Mouse (Mus musculus) hindbrain, embryonic 10.5 days (tissue): ENCODE data around the gene Gas2l1. TPM values are rescaled to one million over a fixed set of nuclear protein-coding genes. Genes with fewer than 3 reads are reported as not detected.

Experiments
- DNase-seq: peaks from one replicate; pipeline ENCODE4 v3.0.0-alpha.2; 2017; ENCODE audit warnings: low spot score
- H3K27ac ChIP-seq: fragments of 300-500 bp; sonication (generic); 2 replicates; pipeline ENCODE4 v1.5.1; 2016; ENCODE audit warnings: mild to moderate bottlenecking, moderate library complexity
- H3K27me3 ChIP-seq: fragments of 300-500 bp; sonication (generic); 2 replicates; pipeline ENCODE4 v1.6.1; 2016; ENCODE audit warnings: mild to moderate bottlenecking; ENCODE audit not compliant: poor library complexity, insufficient read depth, severe bottlenecking
- H3K36me3 ChIP-seq: fragments of 300-500 bp; sonication (generic); 2 replicates; pipeline ENCODE4 v1.6.1; 2016; ENCODE audit warnings: mild to moderate bottlenecking, moderate library complexity
- H3K4me1 ChIP-seq: fragments of 300-500 bp; sonication (generic); replicated peaks from 2 replicates; pipeline ENCODE4 v1.6.1; 2016; ENCODE audit warnings: mild to moderate bottlenecking
- H3K4me3 ChIP-seq: fragments of 300-500 bp; sonication (generic); 2 replicates; pipeline ENCODE4 v1.5.1; 2016; ENCODE audit warnings: mild to moderate bottlenecking, moderate library complexity
- H3K9me3 ChIP-seq: fragments of 300-500 bp; sonication (generic); 2 replicates; pipeline ENCODE4 v1.6.1; 2016; ENCODE audit warnings: mild to moderate bottlenecking, moderate library complexity
- WGBS: fragments of 180-500 bp; shearing (Covaris S2); methylation state at CpG from one replicate; pipeline ENCODE4 v1.1.7; 2016; 5-methylcytosine and 5-hydroxymethylcytosine counted together
- polyA plus RNA-seq: library from polyadenylated mRNA; unstranded; fragments of >200 nt; fragmentation: Nextera tagmentation; extraction: Ambion mirVana; gene quantifications from 2 replicates; pipeline ENCODE4 v1.2.1, GENCODE M21; 2016

The Gas2l1 gene
- polyA plus RNA-seq, 1 experiment from 2014 or later = 34.9 TPM

DNA sequence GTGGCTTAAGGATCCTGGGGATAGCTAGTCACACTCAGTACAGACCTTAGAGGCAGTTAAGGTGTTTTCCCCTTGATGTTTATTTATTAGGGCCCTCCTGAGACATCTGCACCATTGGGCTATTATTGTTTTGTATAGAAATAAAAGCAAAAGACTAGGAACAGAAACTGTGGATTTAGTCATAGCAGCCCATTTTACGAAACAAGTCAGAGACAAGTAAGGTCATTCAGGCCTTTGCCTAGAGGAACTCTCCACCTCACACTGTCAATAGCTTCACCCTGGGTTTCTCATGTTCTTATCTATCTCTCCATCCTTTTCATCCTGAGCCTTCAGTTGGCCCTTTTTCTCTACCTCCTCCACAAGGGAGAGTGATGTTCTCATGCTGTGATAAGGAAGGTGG lies 40.0 kb downstream of the Gas2l1 start:
- 93% methylated on average over 1 of the region's 1 CpGs for WGBS
- no peak overlapping the region for H3K4me3 ChIP-seq
- DNase-seq = no peak
- H3K27me3 ChIP-seq = no peaks in the 10 kb centered on the region
- no peak overlapping the region for H3K27ac ChIP-seq
- H3K36me3 ChIP-seq = peaks cover 91% of the 10 kb centered on the region
- H3K4me1 ChIP-seq = no peaks in the 10 kb centered on the region
- no peaks in the 10 kb centered on the region for H3K9me3 ChIP-seq

DNA sequence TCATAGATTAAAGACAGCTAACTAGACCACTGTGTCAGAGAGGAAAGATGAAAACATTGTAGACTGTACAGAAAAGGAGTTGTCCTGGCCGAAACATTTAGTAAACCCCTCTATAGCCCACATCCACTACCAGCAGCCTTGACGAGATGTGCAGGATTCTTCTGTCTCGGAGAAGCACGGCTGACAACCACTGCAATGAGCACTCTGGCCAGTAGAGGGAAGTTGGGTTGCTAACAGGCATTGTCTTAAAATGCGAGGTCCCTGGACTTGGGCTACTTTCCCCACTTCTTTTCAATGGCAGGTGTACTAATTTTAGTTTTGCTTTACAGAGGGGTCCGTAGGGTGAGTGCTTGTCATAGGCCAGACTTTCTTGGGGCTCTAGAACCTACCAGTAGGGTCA lies 47.6 kb downstream of the Gas2l1 start:
- Histone ChIP-seq H3K36me3 (peaks cover 88% of the 10 kb centered on the region), H3K27ac (no peak overlapping the region), H3K27me3 (no peaks in the 10 kb centered on the region), H3K9me3 (no peaks in the 10 kb centered on the region), H3K4me3 (no peak overlapping the region), H3K4me1 (no peaks in the 10 kb centered on the region)
- 74% methylated on average over 6 of the region's 6 CpGs for WGBS
- DNase-seq = no peak

DNA sequence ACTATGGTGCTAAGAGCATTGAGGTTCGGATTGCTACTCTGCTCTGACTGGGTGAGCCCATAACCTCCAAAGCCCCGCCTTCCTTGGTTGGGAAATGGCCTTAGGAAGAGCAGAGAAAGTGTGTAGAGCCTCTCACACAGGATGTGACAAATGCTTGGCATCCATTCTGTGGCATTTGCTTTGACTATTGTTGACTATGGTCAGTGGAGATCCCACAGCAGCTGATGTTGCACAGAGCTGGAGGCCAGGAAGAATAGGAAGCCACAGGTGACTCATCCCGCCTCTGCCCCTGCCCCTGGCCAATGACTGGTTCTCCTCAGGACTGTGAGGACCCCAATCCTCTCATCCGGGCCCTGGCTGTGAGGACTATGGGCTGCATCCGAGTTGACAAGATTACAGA lies 48.8 kb downstream of the Gas2l1 start:
- Histone ChIP-seq H3K4me1 (no peaks in the 10 kb centered on the region), H3K36me3 (peaks cover 92% of the 10 kb centered on the region), H3K4me3 (no peak overlapping the region), H3K27ac (no peak overlapping the region), H3K9me3 (no peaks in the 10 kb centered on the region), H3K27me3 (no peaks in the 10 kb centered on the region)
- no peak for DNase-seq
- 92% methylated on average over 5 of the region's 5 CpGs for WGBS

DNA sequence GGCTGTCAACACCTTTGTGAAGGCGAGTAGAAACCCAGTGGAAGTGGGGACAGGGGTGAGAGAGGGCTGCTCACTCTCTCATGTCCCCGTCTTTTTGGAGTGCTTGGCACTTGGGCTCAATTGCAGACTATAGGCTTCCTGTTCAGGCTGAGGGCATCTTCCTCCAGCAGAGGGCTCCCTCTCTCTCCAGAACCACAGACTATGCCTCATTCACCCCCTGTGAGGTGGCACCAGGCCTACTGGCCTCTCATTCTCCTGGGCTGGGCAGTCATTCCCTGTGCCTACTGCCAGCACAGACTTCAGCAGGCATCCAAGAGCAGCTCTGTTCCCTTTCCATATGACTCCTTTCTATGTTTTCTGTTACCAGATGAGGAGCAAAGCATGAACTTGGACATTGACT lies 49.4 kb downstream of the Gas2l1 start:
- Histone ChIP-seq H3K27me3 (no peaks in the 10 kb centered on the region), H3K4me1 (no peaks in the 10 kb centered on the region), H3K27ac (no peak overlapping the region), H3K9me3 (no peaks in the 10 kb centered on the region), H3K4me3 (no peak overlapping the region), H3K36me3 (peaks cover 91% of the 10 kb centered on the region)
- peak; percentile 20 for DNase-seq
- 63% methylated on average over 2 of the region's 2 CpGs for WGBS

DNA sequence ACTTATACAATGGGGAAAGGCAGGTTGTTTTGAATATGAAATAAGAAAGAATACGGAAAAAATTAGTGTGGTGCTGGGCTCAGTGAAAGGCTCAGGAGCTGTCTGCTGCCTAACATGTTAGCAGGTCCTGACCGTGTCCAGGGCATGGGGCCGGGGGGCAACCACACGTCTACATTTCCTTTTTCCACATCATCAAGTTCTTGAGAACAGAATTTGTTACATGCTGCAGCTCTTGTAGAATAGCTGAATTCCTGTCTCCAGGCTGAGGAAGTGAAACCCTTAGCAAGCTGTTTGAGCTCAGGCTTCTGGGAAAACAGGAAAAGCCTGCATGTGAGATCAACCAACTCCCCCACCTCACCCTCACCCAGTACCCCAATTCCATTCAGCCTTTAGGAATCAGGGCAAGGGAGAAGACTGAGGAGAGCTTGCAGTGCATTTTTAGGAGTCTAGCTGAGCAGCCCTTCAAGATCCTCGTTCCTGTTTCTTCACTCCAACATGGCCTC lies 52.9 kb downstream of the Gas2l1 start:
- Histone ChIP-seq H3K36me3 (peaks cover 71% of the 10 kb centered on the region), H3K4me3 (no peak overlapping the region), H3K4me1 (no peaks in the 10 kb centered on the region), H3K27me3 (no peaks in the 10 kb centered on the region), H3K27ac (no peak overlapping the region), H3K9me3 (no peaks in the 10 kb centered on the region)
- WGBS = 89% methylated on average over 5 of the region's 5 CpGs
- no peak for DNase-seq

DNA sequence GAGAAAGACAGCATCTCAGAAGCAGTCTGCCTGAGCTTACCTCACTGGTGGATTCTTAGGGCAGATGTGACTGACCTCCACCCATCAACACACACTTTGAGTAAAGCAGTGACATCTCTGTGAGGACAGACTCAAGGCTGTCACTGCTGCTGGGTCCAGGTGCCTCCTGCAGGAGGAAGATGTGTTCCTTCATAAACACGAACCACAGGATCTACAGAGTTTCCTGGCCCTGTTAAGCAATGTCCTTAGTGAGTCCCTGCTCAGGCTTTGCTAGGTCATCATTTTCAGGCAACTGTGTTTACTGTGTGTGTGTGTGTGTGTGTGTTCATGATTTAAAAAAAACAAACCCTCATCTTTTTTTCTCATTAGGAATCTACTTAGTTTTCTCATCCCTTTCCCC lies 53.6 kb downstream of the Gas2l1 start:
- no peaks in the 10 kb centered on the region for H3K9me3 ChIP-seq
- H3K36me3 ChIP-seq = peaks cover 63% of the 10 kb centered on the region
- H3K4me3 ChIP-seq = no peak overlapping the region
- H3K4me1 ChIP-seq = no peaks in the 10 kb centered on the region
- no peaks in the 10 kb centered on the region for H3K27me3 ChIP-seq
- WGBS = 75% methylated on average over 1 of the region's 1 CpGs
- no peak overlapping the region for H3K27ac ChIP-seq
- no peak for DNase-seq

DNA sequence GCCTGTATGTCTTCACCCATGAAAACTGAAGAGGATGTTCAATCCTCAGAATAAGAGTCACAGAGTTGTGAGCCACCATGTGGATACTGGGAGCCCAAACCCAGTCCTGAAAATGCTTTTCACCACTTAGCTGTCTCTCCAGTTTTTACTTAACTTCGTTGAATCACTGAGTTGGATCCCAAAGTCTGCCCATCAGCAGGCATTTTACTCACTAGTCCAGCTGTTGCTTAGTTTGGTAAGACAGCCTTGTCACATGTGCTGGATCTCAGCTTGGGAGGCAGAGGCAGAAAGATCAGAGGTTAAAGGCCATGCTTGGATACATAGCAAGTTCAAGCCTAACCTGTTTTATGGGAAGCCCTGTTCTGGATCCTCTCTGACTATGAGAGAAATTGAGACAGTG lies 54.9 kb downstream of the Gas2l1 start:
- WGBS = 94% methylated on average over 1 of the region's 1 CpGs
- no peak overlapping the region for H3K27ac ChIP-seq
- no peaks in the 10 kb centered on the region for H3K9me3 ChIP-seq
- no peaks in the 10 kb centered on the region for H3K27me3 ChIP-seq
- H3K36me3 ChIP-seq = peaks cover 50% of the 10 kb centered on the region
- DNase-seq = no peak
- no peaks in the 10 kb centered on the region for H3K4me1 ChIP-seq
- no peak overlapping the region for H3K4me3 ChIP-seq

DNA sequence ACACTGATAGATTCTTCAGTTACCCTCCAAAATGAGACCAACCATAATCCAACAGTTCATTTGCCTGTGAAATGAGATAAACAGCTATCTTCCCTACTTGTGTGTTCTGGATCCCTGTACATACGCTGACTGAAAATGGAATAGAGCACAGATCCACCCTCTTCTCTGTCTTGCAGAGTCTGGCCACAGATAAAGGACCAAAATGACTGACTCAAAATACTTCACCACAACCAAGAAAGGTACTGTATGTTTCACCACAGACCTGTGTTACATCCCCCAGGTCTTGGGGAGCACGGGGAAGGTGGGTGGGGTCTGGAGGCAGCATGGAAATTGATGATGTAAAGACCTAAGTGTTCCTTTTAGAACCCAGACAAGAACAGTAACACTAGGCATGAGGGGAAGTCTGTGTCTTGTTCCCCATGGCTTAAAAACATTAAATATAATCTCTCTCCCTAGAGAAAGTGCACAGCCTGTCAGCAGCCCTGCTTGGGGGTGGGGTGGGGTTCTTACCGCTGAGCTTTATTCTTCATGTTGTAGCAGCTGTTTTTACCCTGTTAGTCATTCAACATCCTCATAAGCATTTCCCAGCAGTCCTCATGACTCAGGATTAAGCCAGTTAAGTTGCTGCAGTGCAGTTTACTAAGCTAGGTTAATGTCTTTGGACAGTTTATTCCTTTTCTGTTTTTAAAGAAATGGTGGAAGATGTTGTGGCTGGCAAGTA lies 55.6 kb downstream of the Gas2l1 start:
- Histone ChIP-seq H3K27me3 (no peaks in the 10 kb centered on the region), H3K4me3 (no peak overlapping the region), H3K9me3 (no peaks in the 10 kb centered on the region), H3K27ac (no peak overlapping the region), H3K36me3 (peaks cover 43% of the 10 kb centered on the region), H3K4me1 (no peaks in the 10 kb centered on the region)
- no peak for DNase-seq
- WGBS = 87% methylated on average over 3 of the region's 3 CpGs

DNA sequence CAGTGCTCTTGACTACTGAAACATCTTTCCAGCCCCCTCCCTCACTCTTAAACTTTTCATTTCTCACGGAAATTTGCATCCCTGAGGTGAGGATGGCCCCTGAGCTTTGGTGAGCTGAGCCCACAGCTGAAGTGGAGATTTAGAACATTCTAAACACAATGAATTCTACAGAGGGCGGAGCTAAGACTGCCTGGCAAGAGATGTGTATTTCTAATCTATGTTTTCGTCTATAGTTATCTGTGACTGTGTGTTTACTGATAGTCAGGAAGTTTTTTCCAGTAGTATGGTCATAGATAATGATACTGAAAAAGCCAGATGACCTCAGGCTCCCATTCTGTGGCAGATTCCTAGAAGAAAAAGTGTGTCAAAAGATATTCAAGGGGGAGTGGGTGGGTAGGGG lies 56.3 kb downstream of the Gas2l1 start:
- no peaks in the 10 kb centered on the region for H3K27me3 ChIP-seq
- no peak overlapping the region for H3K4me3 ChIP-seq
- DNase-seq = no peak
- no peaks in the 10 kb centered on the region for H3K4me1 ChIP-seq
- no peaks in the 10 kb centered on the region for H3K9me3 ChIP-seq
- WGBS = 88% methylated on average over 3 of the region's 3 CpGs
- H3K36me3 ChIP-seq = peaks cover 38% of the 10 kb centered on the region
- H3K27ac ChIP-seq = no peak overlapping the region

DNA sequence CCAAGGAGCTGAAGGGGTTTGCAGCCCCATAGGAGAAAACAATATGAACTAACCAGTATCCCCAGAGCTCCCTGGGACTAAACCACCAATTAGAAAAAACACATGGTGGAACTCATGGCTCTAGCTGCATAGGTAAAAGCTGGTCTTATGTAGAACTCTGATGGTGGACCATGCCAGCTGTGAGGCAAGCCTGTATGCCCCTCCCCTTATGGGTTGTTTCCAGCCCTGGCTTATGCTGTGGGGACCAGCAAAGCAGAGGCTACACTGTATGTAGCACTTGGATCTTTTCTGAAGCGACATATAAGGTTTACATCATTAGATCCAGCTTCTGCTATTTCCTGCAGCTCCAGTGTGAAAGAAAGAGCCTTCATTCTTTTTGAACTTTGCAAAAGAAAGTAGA lies 57.9 kb downstream of the Gas2l1 start:
- peaks cover 38% of the 10 kb centered on the region for H3K36me3 ChIP-seq
- no peaks in the 10 kb centered on the region for H3K9me3 ChIP-seq
- 89% methylated on average over 1 of the region's 1 CpGs for WGBS
- no peaks in the 10 kb centered on the region for H3K27me3 ChIP-seq
- no peak for DNase-seq
- no peak overlapping the region for H3K27ac ChIP-seq
- no peaks in the 10 kb centered on the region for H3K4me1 ChIP-seq
- H3K4me3 ChIP-seq = no peak overlapping the region

DNA sequence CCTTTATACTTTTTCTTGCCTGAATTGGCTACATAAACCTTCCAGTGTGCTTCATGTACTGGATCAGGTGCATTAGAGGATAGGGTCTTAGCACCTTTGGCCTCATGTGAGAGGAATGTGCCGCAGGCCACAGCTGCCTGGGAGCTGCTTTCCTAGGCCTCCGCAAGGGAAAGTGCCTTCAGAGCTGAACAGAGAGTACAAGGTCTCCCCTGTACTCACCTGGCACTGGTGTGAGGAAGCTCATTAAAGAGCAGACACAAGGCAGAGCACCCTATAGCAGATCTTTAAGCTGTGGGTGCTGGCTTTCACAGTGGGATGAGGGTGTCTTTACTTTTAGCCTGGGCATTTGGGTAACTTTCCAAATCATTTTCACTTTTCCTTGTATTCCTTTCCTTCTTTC lies 59.6 kb downstream of the Gas2l1 start:
- Histone ChIP-seq H3K27me3 (no peaks in the 10 kb centered on the region), H3K4me1 (no peaks in the 10 kb centered on the region), H3K27ac (no peak overlapping the region), H3K36me3 (peaks cover 38% of the 10 kb centered on the region), H3K4me3 (no peak overlapping the region), H3K9me3 (no peaks in the 10 kb centered on the region)
- 89% methylated on average over 2 of the region's 2 CpGs for WGBS
- no peak for DNase-seq
